Mouse (Mus musculus): ENCODE data around the gene Kcnk5.

The Kcnk5 gene

GRCm38 (mm10) chr14:20116149-20116605 is 65.4 kb downstream of the Kcnk5 start:
- DNase-seq (ENCODE audit: low read depth, low spot score) = no peak

DNA sequence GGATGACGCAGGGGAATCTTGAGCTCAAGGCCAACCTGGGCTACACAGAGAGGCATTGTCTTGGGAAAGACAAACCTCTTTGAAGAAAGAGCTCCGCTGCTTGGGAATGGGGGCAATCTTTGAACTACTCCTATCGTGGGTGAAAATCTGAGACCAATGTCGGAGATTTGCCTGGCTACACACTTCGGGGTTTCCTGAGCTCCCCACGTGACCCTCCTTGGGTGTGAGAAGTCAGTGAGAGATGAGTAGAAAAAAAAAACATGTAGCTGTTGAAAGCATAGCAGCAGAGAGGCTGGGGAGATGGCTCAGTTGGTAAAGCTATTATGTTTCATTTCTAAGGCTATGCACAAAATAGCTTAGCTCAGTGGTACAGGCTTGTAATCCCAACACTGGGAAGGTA is 66.7 kb downstream of the Kcnk5 start:
- no peak for DNase-seq (ENCODE audit: low read depth, low spot score)

DNA sequence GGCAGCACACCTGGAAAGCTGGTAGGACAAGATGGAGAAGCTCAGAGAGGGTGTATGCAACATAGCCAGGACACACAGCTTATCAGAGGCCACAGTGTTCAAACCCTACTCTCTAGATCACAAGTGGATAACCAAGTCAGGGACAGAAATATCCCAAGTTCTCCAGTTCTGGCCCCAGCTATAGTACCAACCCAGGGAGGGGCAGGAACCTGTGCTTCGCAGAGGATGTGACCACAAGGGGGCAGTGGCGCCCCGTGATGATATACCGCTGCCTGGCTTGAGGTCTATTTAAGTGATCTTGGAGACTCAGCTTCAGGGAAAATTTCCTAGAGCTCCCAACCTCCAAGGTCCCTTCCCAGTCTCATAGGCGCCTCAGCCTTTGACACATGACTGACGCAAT is 67.6 kb downstream of the Kcnk5 start:
- DNase-seq (ENCODE audit: low read depth, low spot score) = peak; percentile 87

DNA sequence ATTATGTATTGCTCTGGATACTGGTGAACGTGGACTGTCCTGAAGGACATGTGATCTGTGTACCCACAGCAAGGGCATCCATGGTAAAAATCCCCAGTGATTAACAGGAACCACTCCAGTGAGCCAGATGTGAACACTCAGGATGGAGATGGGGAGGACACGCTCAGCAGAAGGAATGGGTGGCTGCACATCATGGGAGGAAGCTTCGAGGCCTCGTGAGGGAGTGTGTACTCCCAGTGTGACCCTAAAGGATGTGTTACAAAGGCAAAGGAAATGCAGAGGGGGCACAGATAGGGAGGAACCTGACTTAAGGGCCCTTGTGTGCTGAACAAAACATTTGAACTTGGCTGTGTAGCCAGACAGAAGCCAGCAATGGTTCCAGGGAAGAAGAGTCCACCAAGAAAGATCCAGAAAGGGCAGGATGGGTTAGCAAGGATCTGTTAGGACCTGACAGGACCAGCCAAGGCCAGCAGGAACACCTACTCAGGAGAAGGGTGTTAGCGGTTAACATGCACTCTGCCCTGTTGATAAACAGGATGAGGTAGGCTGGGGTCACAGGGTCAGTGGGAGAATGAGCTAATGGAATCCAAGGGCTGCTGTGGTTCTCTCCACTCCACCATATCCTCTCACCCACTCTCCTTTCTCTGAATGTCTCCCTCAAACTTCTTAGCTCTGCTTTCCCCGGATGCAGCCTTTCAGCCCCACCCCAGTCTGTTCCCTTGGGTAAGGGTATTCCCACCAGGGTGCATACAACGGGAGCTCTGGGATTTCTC is 68.2 kb downstream of the Kcnk5 start:
- no peak for DNase-seq (ENCODE audit: low read depth, low spot score)

GRCm38 (mm10) chr14:20112218-20112617 is 69.4 kb downstream of the Kcnk5 start:
- no peak for DNase-seq (ENCODE audit: low read depth, low spot score)

DNA sequence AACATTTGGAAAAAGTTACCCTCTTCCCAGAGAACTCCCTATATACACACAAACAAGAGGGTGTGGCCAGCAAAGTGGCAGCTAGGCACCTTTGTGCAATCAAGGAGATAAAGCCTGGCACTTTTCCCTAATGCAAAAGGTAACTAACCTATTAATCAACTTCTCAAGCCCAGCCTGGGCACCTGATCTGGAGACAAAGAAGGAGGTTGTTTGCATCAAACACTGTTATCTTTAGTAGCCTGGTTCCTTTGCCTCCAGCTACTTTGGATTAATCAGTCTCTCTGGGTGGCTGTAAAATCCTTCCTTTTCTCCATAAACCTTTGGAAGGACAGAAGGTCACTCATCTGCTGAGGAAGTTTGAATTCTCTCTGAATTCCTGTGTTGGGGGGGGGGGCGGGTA is 70.7 kb downstream of the Kcnk5 start:
- DNase-seq (ENCODE audit: low read depth, low spot score) = no peak

DNA sequence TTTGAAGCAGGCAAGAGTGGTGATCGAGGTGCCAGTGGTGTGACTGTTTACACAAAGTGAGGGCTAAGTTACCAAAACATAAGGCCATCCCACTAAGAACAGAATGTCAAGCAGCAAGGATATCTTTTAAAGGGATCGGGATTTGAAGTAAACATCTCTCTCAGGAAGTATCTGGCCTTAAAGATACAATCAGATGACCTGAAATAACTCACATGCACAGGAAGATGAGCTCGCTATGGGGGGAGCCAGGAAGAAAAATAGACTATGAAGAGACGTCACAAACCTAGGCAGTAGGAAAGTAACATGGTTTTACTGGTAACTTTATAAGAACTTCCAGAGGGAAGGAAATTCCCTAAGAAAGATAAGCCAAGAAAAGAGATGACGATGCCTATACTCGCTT is 75.3 kb downstream of the Kcnk5 start:
- no peak for DNase-seq (ENCODE audit: low read depth, low spot score)

DNA sequence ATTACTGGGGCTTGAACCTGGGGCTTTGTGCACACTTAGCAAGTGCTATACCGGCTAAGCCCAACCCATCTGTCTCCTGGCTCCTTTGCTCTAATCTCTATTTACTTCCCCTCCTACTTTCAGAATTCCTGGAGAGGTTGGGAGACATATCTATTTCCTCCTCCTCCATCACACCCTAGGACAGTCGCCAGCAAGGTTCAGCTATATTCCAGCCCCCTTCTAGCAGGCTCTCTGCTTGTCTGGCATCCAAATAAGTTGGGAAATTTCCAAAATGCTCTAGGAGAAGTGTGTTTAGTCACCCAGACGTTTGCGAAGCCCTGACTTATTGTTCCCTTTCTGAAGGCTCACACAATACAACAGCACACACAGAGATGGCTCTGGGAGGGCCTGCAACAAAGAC is 78.4 kb downstream of the Kcnk5 start:
- DNase-seq (ENCODE audit: low read depth, low spot score) = peak; percentile 34

- no peak for DNase-seq (ENCODE audit: low read depth, low spot score)
Observed at GRCm38 (mm10) chr14:20098061-20098460, 83.5 kb downstream of the Kcnk5 start.

- no peak for DNase-seq (ENCODE audit: low read depth, low spot score)
Observed at GRCm38 (mm10) chr14:20094942-20095341, 86.7 kb downstream of the Kcnk5 start.

GRCm38 (mm10) chr14:20093493-20093892 is 88.1 kb downstream of the Kcnk5 start:
- DNase-seq (ENCODE audit: low read depth, low spot score) = no peak
